Mouse (Mus musculus) Patski (cell line): Measurements from ENCODE around the gene Sgsm1. TPM values are rescaled to one million over a fixed set of nuclear protein-coding genes. Genes with fewer than 3 reads are reported as not detected.

Source experiments
- ATAC-seq: fragments of 100-300 bp; one replicate; pipeline ENCODE4 v1.8.0; 2021
- CTCF ChIA-PET: fragments of 350-600 bp; sonication (Branson Sonifier 250); formaldehyde crosslinking; loops from one replicate; lab custom pipeline; 2022; ENCODE audit warnings: inconsistent platforms; lab: Charles Lee
- POLR2A ChIA-PET: fragments of 350-600 bp; sonication (Branson Sonifier 250); formaldehyde crosslinking; loops from one replicate; lab custom pipeline; 2022; ENCODE audit warnings: antibody characterized with exemption, inconsistent platforms; lab: Charles Lee
- DNase-seq: peaks from one replicate; pipeline ENCODE4 v3.0.0-alpha.2; 2011; ENCODE audit warnings: low read depth, low spot score
- H3K27me3 ChIP-seq: fragments of 371-371 bp; one replicate; pipeline ENCODE4 v1.5.1; 2021
- CTCF ChIP-seq: fragments of 100-300 bp; IDR thresholded peaks from one replicate; pipeline ENCODE4 v1.5.1; 2021
- in situ Hi-C: fragments of 300-500 bp; cut with MboI; formaldehyde crosslinking; loops from 3 replicates; pipeline ENCODE4 v1.11.1; 2018; ENCODE audit warnings: low pct_unique_long_range_greater_than_20kb, mixed read lengths
- polyA plus RNA-seq: library from polyadenylated mRNA; unstranded; gene quantifications from one replicate; pipeline ENCODE4 v1.2.3, GENCODE M21; 2021

The Sgsm1 gene
- polyA plus RNA-seq, 1 experiment from 2014 or later = 0.12 TPM

GRCm38 (mm10) chr5:113345781-113346180, 35.2 kb upstream of the Sgsm1 start:
- no peak for DNase-seq
- no peak for TF ChIP-seq CTCF
- peaks cover 26% of the 10 kb centered on the region for H3K27me3 ChIP-seq
- ChIA-PET POLR2A (no interaction called here), CTCF (no interaction called here)
- no peak for ATAC-seq
- in situ Hi-C loops = loop anchor here (5.0 kb wide), 1 partner anchor 1502 kb away; no protein-coding TSS in a partner anchor

- ChIA-PET CTCF (no interaction called here), POLR2A (no interaction called here)
- peaks cover 26% of the 10 kb centered on the region for H3K27me3 ChIP-seq
- DNase-seq = no peak
- no peak for TF ChIP-seq CTCF
- ATAC-seq = no peak
- in situ Hi-C loops = loop anchor here (5.0 kb wide), 1 partner anchor 1502 kb away; no protein-coding TSS in a partner anchor
Observed at GRCm38 (mm10) chr5:113344635-113345386, 34.2 kb upstream of the Sgsm1 start.

DNA sequence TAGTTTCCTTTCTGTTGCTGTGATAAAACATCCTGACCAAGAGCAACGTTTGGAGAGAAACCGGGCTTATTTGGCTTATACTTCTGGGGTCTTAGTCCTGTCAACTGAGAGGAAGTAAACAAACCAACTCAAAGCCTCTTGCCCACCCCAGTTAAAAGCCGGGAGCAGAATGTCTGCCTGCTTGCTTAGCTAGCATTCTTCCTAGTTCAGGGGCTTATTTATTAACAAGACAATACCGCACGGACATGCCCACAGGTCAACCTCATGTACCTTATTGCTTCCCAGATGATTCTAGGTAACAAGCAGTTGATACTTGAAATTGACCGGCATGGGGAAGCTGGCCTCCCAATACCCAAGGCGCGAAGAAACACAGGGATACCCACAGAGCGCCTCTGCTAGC, 25.7 kb upstream of the Sgsm1 start:
- no peak for TF ChIP-seq CTCF
- in situ Hi-C loops = no loop called here
- ChIA-PET POLR2A (no interaction called here), CTCF (no interaction called here)
- peaks cover 70% of the 10 kb centered on the region for H3K27me3 ChIP-seq
- no peak for ATAC-seq
- no peak for DNase-seq

- in situ Hi-C loops = no loop called here
- peaks cover 70% of the 10 kb centered on the region for H3K27me3 ChIP-seq
Observed at GRCm38 (mm10) chr5:113335732-113336131, 25.1 kb upstream of the Sgsm1 start.

GRCm38 (mm10) chr5:113334621-113335530, 24.3 kb upstream of the Sgsm1 start:
- H3K27me3 ChIP-seq = peaks cover 77% of the 10 kb centered on the region
- no peak for ATAC-seq
- in situ Hi-C loops = no loop called here
- DNase-seq = no peak
- no peak for TF ChIP-seq CTCF
- ChIA-PET CTCF (no interaction called here), POLR2A (no interaction called here)

More at GRCm38 (mm10) chr5:113335732-113336131, 25.1 kb upstream of the Sgsm1 start:
- no peak for ATAC-seq
- ChIA-PET POLR2A (no interaction called here), CTCF (no interaction called here)
- no peak for TF ChIP-seq CTCF
- no peak for DNase-seq

DNA sequence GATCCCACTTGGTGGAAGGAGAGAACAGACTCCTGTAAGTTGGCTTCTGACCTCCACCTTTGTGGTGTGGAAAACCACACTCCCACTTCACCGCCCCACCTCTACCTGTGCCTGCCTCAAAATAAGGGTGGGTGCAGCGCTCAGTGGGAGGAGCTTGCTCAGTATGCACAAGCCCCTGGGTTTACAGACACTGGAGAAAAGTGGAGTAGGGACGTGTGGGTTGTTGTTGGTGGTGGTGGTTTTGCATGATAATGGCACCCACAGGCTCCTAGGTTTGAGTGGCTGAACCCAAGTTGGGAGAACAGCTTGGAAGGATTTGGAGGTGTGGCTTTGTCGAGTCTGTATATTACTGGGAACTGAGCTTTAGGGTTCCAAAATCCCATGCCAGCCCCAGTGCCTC, 22.3 kb upstream of the Sgsm1 start:
- H3K27me3 ChIP-seq = peaks cover 66% of the 10 kb centered on the region
- DNase-seq = no peak
- CTCF ChIA-PET = no interaction called here
- TF ChIP-seq CTCF = no peak
- POLR2A ChIA-PET = no interaction called here
- in situ Hi-C loops = no loop called here
- no peak for ATAC-seq

DNA sequence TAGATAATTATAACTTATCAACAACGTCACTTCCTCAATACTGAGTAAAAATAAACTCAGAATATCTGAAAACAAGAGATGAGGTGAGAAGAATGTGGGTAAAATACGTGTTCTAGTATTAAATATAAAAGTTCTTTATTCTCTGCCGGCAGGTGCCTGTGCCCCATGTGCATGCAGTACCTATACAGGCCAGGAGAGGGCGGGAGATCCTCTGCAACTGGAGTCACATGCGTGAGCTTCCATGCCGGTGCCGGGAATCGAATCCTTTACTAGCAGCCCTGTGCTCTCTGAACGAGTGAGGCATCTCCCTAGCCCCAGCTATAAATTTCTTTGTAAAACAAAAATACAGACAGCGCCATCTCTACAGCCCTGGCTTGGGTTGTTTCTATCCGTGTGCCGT, 21.7 kb upstream of the Sgsm1 start:
- TF ChIP-seq CTCF = no peak
- in situ Hi-C loops = no loop called here
- POLR2A ChIA-PET = no interaction called here
- CTCF ChIA-PET = no interaction called here
- peaks cover 59% of the 10 kb centered on the region for H3K27me3 ChIP-seq
- no peak for DNase-seq
- no peak for ATAC-seq

DNA sequence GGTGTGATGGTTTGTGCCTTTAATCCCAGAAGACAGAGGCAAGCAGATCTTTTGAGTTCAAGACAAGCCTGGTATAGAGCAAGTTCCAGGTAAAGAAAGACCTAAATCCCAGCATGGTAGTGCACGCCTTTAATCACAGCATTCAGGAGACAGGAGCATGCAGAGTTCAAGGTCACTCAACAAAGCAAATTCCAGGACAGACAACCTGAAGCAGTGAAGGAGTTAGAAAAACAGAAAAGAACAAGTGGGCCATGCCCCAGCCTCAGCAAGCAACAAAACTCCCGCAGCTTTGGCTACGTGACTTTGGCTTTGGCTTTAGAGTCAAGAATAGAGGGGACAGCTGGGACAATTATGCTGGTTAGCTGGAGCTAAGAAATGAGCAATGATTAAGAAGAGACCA, 19.6 kb upstream of the Sgsm1 start:
- H3K27me3 ChIP-seq = peaks cover 39% of the 10 kb centered on the region
- DNase-seq (no peak), ATAC-seq (no peak)
- in situ Hi-C loops = no loop called here
- CTCF ChIA-PET = no interaction called here
- POLR2A ChIA-PET = no interaction called here
- no peak for TF ChIP-seq CTCF

- DNase-seq = no peak
- POLR2A ChIA-PET = no interaction called here
- no peak for ATAC-seq
- TF ChIP-seq CTCF = no peak
- H3K27me3 ChIP-seq = peaks cover 37% of the 10 kb centered on the region
- CTCF ChIA-PET = no interaction called here
- in situ Hi-C loops = no loop called here
Observed at GRCm38 (mm10) chr5:113329463-113329862, 18.9 kb upstream of the Sgsm1 start.

DNA sequence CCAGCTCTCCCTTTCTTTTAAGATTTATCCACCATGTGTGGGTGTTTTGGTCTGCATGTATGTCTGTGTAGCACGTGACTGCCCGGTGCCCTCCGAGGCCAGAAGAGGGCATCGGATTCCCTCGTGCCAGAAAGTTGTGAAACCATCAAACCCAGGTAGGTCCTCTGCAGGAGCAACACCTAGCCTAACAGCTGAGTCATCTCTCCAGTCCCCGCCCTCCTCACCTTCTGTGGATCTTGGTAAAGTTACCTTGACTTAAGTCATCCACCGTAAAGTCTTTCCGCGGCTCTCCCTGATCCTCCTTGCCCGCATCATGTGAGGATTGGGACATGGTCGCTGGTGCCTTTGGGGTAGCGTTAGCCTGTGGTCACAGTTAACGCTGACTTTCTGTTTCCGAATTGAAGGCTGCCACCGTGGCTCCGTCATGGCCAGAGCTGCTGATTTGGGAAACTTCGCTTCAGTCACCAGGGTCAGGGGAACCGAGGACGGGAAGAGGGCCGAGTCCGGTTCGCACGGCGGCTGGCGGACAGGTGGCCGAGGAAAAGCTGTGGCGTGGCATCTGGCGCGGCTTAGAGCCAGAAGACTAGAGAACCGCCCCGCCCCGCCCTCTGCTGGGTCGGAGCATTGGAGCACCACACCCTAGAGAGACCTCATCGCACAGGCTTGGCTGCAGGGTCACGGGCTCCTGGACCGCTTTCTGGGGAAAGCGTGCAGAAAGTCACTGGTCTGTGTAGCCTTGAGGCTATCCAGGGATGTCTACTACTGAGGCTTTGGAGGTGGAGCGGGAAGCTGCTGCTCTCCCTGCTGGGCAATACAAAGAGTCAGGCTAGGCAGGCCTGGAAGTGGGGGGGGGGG, 13.4 kb upstream of the Sgsm1 start:
- DNase-seq (no peak), ATAC-seq (no peak)
- H3K27me3 ChIP-seq = peaks cover 44% of the 10 kb centered on the region
- no peak for TF ChIP-seq CTCF
- ChIA-PET CTCF (interaction anchor here (1.1 kb wide), 1 partner anchor 30 kb away, joined by 3 read pairs; no protein-coding TSS in a partner anchor), POLR2A (no interaction called here)
- in situ Hi-C loops = no loop called here
